Mouse (Mus musculus): Measurements from ENCODE around the gene Upf1. TPM values are rescaled to one million over a fixed set of nuclear protein-coding genes. Genes with fewer than 3 reads are reported as not detected.
A peak's percentile ranks its signal among the peaks of the same experiment; 100 is the strongest.

Upf1 gene
- polyA plus RNA-seq, 1 experiment from 2014 or later = 14.5 TPM

GRCm38 (mm10) chr8:70354004-70354403 is 926 bp upstream of the Upf1 start:
- Histone ChIP-seq H3K4me2 (peak overlapping the region; percentile 99), H3K4me1 (replicated peaks) (peaks cover 44% of the 10 kb centered on the region), H3K36me3 (no peaks in the 10 kb centered on the region), H3K9ac (peak overlapping the region; percentile 67), H3K4me3 (peak overlapping the region; percentile 100), H3K9me3 (no peaks in the 10 kb centered on the region), H3K27me3 (0 out of 2 replicates have a peak, but pooled peaks cover 5% of the 10 kb centered on the region), H3K27ac (replicated peaks) (peak overlapping the region; percentile 90)
- WGBS = 69% methylated on average over 4 of the region's 4 CpGs
- ATAC-seq (ENCODE audit: low FRiP score, low read depth) = no peak

- no peaks in the 10 kb centered on the region for H3K9me3 ChIP-seq
- no peaks in the 10 kb centered on the region for H3K27me3 ChIP-seq
- H3K27ac ChIP-seq (replicated peaks) = peak overlapping the region; percentile 90
- H3K4me2 ChIP-seq = peak overlapping the region; percentile 99
- peak overlapping the region; percentile 100 for H3K9ac ChIP-seq
- H3K4me3 ChIP-seq = peak overlapping the region; percentile 100
- under 1% methylated on average over 39 of the region's 64 CpGs for WGBS
- H3K4me1 ChIP-seq (replicated peaks) = peaks cover 56% of the 10 kb centered on the region
- peak; percentile 52 for ATAC-seq (ENCODE audit: low FRiP score, low read depth)
- H3K36me3 ChIP-seq = no peaks in the 10 kb centered on the region
These were observed 374 bp downstream of the Upf1 start for GRCm38 (mm10) chr8:70352657-70353151.

- Histone ChIP-seq H3K9me3 (no peaks in the 10 kb centered on the region), H3K4me1 (replicated peaks) (peaks cover 56% of the 10 kb centered on the region), H3K4me2 (peak overlapping the region; percentile 99), H3K36me3 (no peaks in the 10 kb centered on the region), H3K27ac (replicated peaks) (peak overlapping the region; percentile 90; the same call in 1 of the 2 replicates), H3K27me3 (no peaks in the 10 kb centered on the region), H3K4me3 (peak overlapping the region; percentile 100), H3K9ac (peak overlapping the region; percentile 100)
- WGBS = 38% methylated on average over 3 of the region's 3 CpGs
- ATAC-seq (ENCODE audit: low FRiP score, low read depth) = no peak
These were observed 1.1 kb downstream of the Upf1 start for GRCm38 (mm10) chr8:70352000-70352384.

GRCm38 (mm10) chr8:70351035-70351999 is 1.8 kb downstream of the Upf1 start:
- WGBS = 56% methylated on average over 15 of the region's 15 CpGs
- no peaks in the 10 kb centered on the region for H3K9me3 ChIP-seq
- H3K4me1 ChIP-seq (replicated peaks) = peaks cover 56% of the 10 kb centered on the region
- no peaks in the 10 kb centered on the region for H3K36me3 ChIP-seq
- no peaks in the 10 kb centered on the region for H3K27me3 ChIP-seq
- peak overlapping the region; percentile 100 for H3K9ac ChIP-seq
- H3K4me2 ChIP-seq = peak overlapping the region; percentile 99
- H3K4me3 ChIP-seq = peak overlapping the region; percentile 100
- no peak overlapping the region for H3K27ac ChIP-seq (replicated peaks)
- no peak for ATAC-seq (ENCODE audit: low FRiP score, low read depth)

GRCm38 (mm10) chr8:70347860-70348420 is 5.1 kb downstream of the Upf1 start:
- H3K27ac ChIP-seq (replicated peaks) = no peak overlapping the region
- H3K9me3 ChIP-seq = no peaks in the 10 kb centered on the region
- ATAC-seq (ENCODE audit: low FRiP score, low read depth) = no peak
- H3K4me2 ChIP-seq = no peak overlapping the region
- H3K27me3 ChIP-seq = no peaks in the 10 kb centered on the region
- H3K9ac ChIP-seq = no peak overlapping the region
- H3K4me1 ChIP-seq (replicated peaks) = peaks cover 50% of the 10 kb centered on the region
- H3K36me3 ChIP-seq = peaks cover 5% of the 10 kb centered on the region; the same call in 1 of the 2 replicates
- WGBS = 73% methylated on average over 1 of the region's 1 CpGs
- no peak overlapping the region for H3K4me3 ChIP-seq

GRCm38 (mm10) chr8:70347443-70347842 is 5.6 kb downstream of the Upf1 start:
- Histone ChIP-seq H3K4me2 (no peak overlapping the region), H3K9ac (no peak overlapping the region), H3K27me3 (no peaks in the 10 kb centered on the region), H3K36me3 (peaks cover 8% of the 10 kb centered on the region; the same call in 1 of the 2 replicates), H3K4me3 (no peak overlapping the region), H3K9me3 (no peaks in the 10 kb centered on the region), H3K4me1 (replicated peaks) (peaks cover 50% of the 10 kb centered on the region), H3K27ac (replicated peaks) (no peak overlapping the region)
- 87% methylated on average over 4 of the region's 4 CpGs for WGBS
- no peak for ATAC-seq (ENCODE audit: low FRiP score, low read depth)

GRCm38 (mm10) chr8:70344279-70344678 is 8.8 kb downstream of the Upf1 start:
- no peak for ATAC-seq (ENCODE audit: low FRiP score, low read depth)
- Histone ChIP-seq H3K36me3 (peaks cover 37% of the 10 kb centered on the region), H3K9ac (no peak overlapping the region), H3K27ac (replicated peaks) (no peak overlapping the region), H3K4me3 (no peak overlapping the region), H3K4me1 (replicated peaks) (peaks cover 19% of the 10 kb centered on the region; the same call in 1 of the 2 replicates), H3K9me3 (no peaks in the 10 kb centered on the region), H3K27me3 (no peaks in the 10 kb centered on the region), H3K4me2 (no peak overlapping the region)
- WGBS = 92% methylated on average over 2 of the region's 2 CpGs

- Histone ChIP-seq H3K9me3 (no peaks in the 10 kb centered on the region), H3K4me1 (replicated peaks) (peaks cover 13% of the 10 kb centered on the region; the same call in 1 of the 2 replicates), H3K9ac (no peak overlapping the region), H3K27me3 (no peaks in the 10 kb centered on the region), H3K4me2 (no peak overlapping the region), H3K36me3 (peaks cover 43% of the 10 kb centered on the region), H3K4me3 (no peak overlapping the region), H3K27ac (replicated peaks) (no peak overlapping the region)
- WGBS = 66% methylated on average over 6 of the region's 6 CpGs
- peak; percentile 57 for ATAC-seq (ENCODE audit: low FRiP score, low read depth)
These were observed 9.4 kb downstream of the Upf1 start for GRCm38 (mm10) chr8:70343696-70344095.

- no peak for ATAC-seq (ENCODE audit: low FRiP score, low read depth)
- no peak overlapping the region for H3K4me3 ChIP-seq
- H3K4me2 ChIP-seq = no peak overlapping the region
- no peak overlapping the region for H3K9ac ChIP-seq
- 77% methylated on average over 7 of the region's 7 CpGs for WGBS
- H3K36me3 ChIP-seq = peaks cover 49% of the 10 kb centered on the region
- peaks cover 7% of the 10 kb centered on the region; the same call in 1 of the 2 replicates for H3K4me1 ChIP-seq (replicated peaks)
- no peaks in the 10 kb centered on the region for H3K27me3 ChIP-seq
- no peak overlapping the region for H3K27ac ChIP-seq (replicated peaks)
- no peaks in the 10 kb centered on the region for H3K9me3 ChIP-seq
These were observed 10.0 kb downstream of the Upf1 start for GRCm38 (mm10) chr8:70343076-70343475.

- Histone ChIP-seq H3K4me2 (no peak overlapping the region), H3K27ac (replicated peaks) (no peak overlapping the region), H3K9ac (no peak overlapping the region), H3K9me3 (no peaks in the 10 kb centered on the region), H3K4me3 (no peak overlapping the region), H3K4me1 (replicated peaks) (0 out of 2 replicates have a peak, but pooled peaks cover 4% of the 10 kb centered on the region), H3K27me3 (no peaks in the 10 kb centered on the region), H3K36me3 (peaks cover 60% of the 10 kb centered on the region)
- no peak for ATAC-seq (ENCODE audit: low FRiP score, low read depth)
- WGBS = 93% methylated on average over 14 of the region's 14 CpGs
These were observed 11.1 kb downstream of the Upf1 start for GRCm38 (mm10) chr8:70342007-70342406.

GRCm38 (mm10) chr8:70340659-70341058 is 12.4 kb downstream of the Upf1 start:
- ATAC-seq (ENCODE audit: low FRiP score, low read depth) = no peak
- 94% methylated on average over 7 of the region's 7 CpGs for WGBS

GRCm38 (mm10) chr8:70338931-70339330 is 14.1 kb downstream of the Upf1 start:
- WGBS = 95% methylated on average over 7 of the region's 7 CpGs
- Histone ChIP-seq H3K9ac (no peak overlapping the region), H3K4me1 (replicated peaks) (0 out of 2 replicates have a peak, but pooled peaks cover 1% of the 10 kb centered on the region), H3K4me3 (no peak overlapping the region), H3K9me3 (no peaks in the 10 kb centered on the region), H3K27ac (replicated peaks) (no peak overlapping the region), H3K4me2 (no peak overlapping the region), H3K36me3 (peaks cover 90% of the 10 kb centered on the region), H3K27me3 (no peaks in the 10 kb centered on the region)
- no peak for ATAC-seq (ENCODE audit: low FRiP score, low read depth)

More at GRCm38 (mm10) chr8:70340659-70341058, 12.4 kb downstream of the Upf1 start:
- Histone ChIP-seq H3K27me3 (no peaks in the 10 kb centered on the region), H3K4me1 (replicated peaks) (0 out of 2 replicates have a peak, but pooled peaks cover 4% of the 10 kb centered on the region), H3K9ac (no peak overlapping the region), H3K27ac (replicated peaks) (no peak overlapping the region), H3K4me2 (no peak overlapping the region), H3K9me3 (no peaks in the 10 kb centered on the region), H3K36me3 (peaks cover 73% of the 10 kb centered on the region), H3K4me3 (no peak overlapping the region)

Measured in hindbrain, embryonic 15.5 days (tissue).